Mouse (Mus musculus) embryonic facial prominence, embryonic 14.5 days (tissue): ENCODE measurements around the gene Clnk. TPM values are rescaled to one million over a fixed set of nuclear protein-coding genes. Genes with fewer than 3 reads are reported as not detected.

Experiments used
- polyA plus RNA-seq: library from polyadenylated mRNA; unstranded; fragments of >200 nt; fragmentation: Nextera tagmentation; extraction: Ambion mirVana; gene quantifications from 2 replicates; pipeline ENCODE4 v1.2.1, GENCODE M21; 2014

Gene Clnk
- polyA plus RNA-seq, 1 experiment from 2014 or later = 0.17 TPM

Other genes starting within 250 kb of the Clnk start
- gene Zfp518b, start 192.0 kb downstream of the Clnk start, polyA plus RNA-seq = 17.1 and 19.6 TPM in 2 replicates